Mouse (Mus musculus) brain, embryonic 14.5 days (tissue): ENCODE data around the gene Gsta3. TPM values are rescaled to one million over a fixed set of nuclear protein-coding genes. Genes with fewer than 3 reads are reported as not detected.
A peak's percentile ranks its signal among the peaks of the same experiment; 100 is the strongest.
"Not testable (repeated sequence)": the region's sequence is repeated elsewhere in the genome, so short reads cannot be mapped to it uniquely, and the experiment has no call there.

Source experiments
- DNase-seq: peaks from one replicate; pipeline ENCODE4 v3.0.0-alpha.2; 2011; ENCODE audit warnings: low read depth
- CTCF ChIP-seq: fragments of 200-500 bp; IDR thresholded peaks from 2 replicates; pipeline ENCODE4 v1.5.1; 2012; ENCODE audit warnings: inconsistent platforms, mild to moderate bottlenecking, moderate library complexity, borderline replicate concordance; ENCODE audit not compliant: insufficient read depth, insufficient read length; ENCODE audit errors: extremely low read depth
- POLR2A ChIP-seq: fragments of 200-500 bp; IDR thresholded peaks from 2 replicates; pipeline ENCODE4 v1.6.1; 2012; ENCODE audit warnings: mild to moderate bottlenecking, inconsistent platforms, borderline replicate concordance; ENCODE audit not compliant: poor library complexity, insufficient read depth, insufficient read length, severe bottlenecking; ENCODE audit errors: extremely low read depth
- polyA plus RNA-seq: library from polyadenylated mRNA; depleted of rRNA; stranded (reverse); fragments of >200 nt; gene quantifications from 2 replicates; pipeline ENCODE4 v1.2.3, GENCODE M21; 2012

Gene Gsta3
- polyA plus RNA-seq, 1 experiment: 0.36 TPM

- DNase-seq: no peak
- TF ChIP-seq CTCF (no peak), POLR2A (no peak)
Measured at GRCm38 (mm10) chr1:21256391-21256790, 16.0 kb downstream of the Gsta3 start.

- no peak for DNase-seq
Measured at GRCm38 (mm10) chr1:21256871-21257270, 16.5 kb downstream of the Gsta3 start.

GRCm38 (mm10) chr1:21259981-21260380 lies 19.6 kb downstream of the Gsta3 start:
- not testable (repeated sequence) for DNase-seq

More at GRCm38 (mm10) chr1:21256871-21257270, 16.5 kb downstream of the Gsta3 start:
- TF ChIP-seq POLR2A: no peak
- TF ChIP-seq CTCF: no peak

DNA sequence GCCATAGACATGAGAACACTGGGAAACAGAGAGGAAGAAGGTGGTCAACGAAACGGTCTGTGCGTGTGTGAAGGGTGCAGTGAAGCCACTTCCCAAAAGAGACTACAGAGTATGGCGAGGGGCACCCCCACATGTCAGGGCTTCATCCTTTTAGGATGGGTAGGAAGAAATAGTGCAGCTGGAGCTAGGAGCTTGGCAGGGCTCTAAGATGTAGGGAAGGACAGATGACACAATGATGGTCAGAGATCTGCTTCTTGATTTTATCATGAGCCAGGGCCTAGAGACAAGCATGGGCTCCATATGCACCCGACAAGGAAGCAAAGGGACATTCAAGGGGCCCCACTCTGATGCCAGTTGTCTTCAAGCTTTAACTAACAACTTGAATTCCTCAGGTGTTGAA lies 22.0 kb downstream of the Gsta3 start:
- no peak for DNase-seq
- TF ChIP-seq CTCF (no peak), POLR2A (no peak)

DNA sequence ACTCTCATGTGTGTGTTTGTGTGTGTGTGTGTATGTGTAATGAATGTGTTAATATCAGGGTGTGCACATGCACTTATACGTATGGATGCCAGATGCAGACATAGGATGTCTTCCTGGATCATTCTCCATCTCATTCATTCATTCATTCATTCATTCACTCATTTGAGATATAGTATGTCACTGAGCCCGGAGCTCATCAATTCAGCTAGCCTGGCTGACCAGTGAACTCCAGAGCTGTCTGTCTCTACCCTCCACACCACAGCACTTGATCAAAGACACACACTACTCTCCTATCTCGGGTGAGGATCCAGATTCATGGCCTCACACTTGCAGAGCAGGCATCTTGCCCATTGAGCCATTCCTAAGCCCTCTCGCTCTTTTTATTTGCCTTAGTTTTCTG lies 23.6 kb downstream of the Gsta3 start:
- no peak for DNase-seq
- TF ChIP-seq POLR2A (no peak), CTCF (no peak)

DNA sequence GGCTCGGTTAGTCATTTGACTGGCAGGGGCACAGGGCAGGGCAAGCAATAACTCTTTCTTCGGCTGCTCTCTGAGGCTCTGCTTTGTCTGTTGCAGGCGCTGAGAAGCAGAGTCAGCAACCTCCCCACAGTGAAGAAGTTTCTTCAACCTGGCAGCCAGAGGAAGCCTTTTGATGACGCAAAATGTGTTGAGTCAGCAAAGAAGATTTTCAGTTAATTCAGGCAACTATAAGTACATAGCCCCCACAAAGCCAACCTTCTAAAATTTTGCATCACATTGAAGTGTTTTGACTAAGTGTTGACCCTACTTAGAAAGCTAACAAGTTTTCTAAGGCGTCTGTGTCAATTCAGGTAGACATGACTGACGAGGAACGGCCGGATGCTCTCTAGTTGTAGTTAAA lies 24.4 kb downstream of the Gsta3 start:
- TF ChIP-seq CTCF: no peak
- no peak for DNase-seq

GRCm38 (mm10) chr1:21266766-21267165 lies 26.4 kb downstream of the Gsta3 start:
- TF ChIP-seq POLR2A (no peak), CTCF (no peak)
- no peak for DNase-seq

DNA sequence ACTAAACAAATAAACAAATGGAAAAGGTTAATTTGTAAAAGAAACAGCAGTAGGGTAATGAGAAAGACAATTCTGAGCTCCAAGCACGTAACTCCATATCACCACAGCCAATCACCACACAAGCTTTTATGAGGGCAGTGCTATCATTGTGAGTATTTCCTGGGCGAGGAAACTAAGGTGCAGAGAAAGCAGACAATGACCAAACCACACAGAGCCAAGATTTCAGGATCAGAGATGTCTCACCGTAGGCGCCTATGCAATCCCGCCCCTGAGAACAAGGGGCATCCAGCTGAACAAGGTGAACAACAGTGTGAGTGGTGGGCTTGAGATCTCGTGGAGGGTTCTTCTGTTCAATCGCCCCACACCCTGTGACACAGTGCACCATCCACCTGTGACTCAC lies 27.1 kb downstream of the Gsta3 start:
- DNase-seq: not testable (repeated sequence)

DNA sequence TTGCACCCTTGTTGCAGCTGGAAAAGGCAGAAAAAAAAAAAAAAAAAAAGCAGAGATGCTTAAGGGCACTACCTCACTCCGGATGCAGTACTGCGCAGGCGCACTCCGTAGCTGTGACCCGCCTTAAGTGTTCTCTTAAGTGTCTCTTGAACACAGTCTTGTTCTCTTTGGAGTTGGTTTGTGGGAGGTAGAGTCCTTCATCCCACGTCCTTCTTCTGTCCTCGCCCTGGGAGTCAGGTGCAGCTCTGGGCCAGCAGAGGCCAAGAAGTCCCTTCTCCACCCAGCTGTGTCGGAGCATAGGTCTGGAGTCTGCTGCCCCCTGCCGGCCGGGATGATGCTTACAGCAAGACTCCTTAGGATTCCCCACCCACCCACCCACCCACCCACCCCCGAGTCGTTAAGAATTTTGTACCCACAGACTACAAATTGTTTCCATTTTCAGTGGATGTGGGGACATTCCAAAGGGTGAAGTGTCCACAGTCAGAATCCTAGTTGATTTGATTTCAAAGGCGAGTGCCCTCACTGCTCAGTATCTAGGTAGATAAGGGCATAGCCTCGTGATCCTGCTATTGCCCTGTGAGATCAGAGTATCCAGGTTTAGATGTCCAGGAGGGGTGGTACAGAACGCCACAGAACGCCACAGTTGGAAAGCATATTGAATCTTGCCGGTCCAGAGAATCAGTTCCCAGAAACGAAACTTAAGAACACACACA lies 31.1 kb downstream of the Gsta3 start:
- peak; percentile 67 for TF ChIP-seq CTCF
- TF ChIP-seq POLR2A: no peak
- DNase-seq: peak; percentile 76

DNA sequence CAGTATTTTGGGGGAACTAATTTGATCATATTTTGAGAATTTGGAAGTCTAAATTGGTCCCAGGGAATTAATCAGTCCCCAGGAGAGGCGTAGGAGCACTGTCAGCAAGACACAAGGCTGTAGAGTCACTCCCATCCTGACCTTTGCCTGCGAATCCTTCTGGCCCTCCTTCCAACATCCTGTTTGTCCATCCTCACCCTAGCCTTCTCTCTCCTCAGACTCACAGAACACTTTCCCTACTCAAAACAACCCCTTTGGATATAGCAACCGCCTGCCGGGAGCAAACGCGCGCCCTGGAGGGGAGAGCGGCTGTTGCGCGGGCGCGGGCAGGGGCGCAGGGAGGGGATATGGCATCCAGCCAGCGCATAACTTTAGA lies 31.7 kb downstream of the Gsta3 start:
- DNase-seq: peak; percentile 29
- TF ChIP-seq CTCF: no peak

DNA sequence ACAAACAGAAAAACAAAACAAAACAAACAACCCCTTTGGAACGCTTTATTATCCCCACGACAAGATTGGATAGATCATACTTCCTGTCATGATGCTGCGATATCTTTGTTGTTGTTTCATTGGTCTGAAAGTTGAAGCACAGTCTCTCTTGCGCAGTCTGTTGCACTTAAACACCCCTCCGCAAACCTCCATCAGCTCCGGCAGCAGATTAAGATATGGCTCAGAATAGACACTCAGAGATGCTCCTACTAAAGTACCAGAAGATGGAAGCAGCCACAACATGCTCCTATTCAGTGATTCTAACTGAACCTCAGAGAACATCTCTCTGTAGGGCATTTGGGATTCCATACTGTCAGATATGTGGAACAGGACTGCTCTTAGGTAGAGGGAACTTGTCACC lies 32.7 kb downstream of the Gsta3 start:
- no peak for DNase-seq
- no peak for TF ChIP-seq CTCF
- no peak for TF ChIP-seq POLR2A

DNA sequence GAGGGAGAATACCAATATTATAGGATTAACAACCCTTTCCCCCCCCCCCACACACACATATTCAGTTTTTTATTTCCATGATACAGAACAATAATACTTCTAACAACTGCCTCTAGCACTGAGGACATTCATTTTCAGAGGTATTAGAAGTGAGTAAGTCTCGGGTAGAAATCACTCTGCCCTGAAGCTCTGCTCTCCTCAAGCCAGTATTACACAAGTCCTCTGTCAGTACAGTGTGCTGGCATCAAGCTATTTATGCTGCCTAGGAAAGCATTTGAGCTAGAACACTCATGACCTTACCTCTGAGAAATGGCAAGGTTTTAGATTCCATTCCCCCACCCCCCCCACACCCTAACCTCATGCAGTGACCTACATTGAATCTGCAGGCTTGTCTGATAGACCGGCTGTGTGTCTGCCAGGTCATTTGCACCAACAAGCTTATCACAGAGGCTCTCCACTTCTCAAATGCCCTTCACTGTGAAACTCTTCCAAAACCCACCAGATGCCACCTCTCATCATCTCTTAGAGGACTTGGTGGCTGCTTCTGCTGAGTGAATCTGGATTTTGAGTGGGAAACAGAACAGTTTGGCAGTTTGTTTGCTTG lies 34.1 kb downstream of the Gsta3 start:
- DNase-seq: no peak

DNA sequence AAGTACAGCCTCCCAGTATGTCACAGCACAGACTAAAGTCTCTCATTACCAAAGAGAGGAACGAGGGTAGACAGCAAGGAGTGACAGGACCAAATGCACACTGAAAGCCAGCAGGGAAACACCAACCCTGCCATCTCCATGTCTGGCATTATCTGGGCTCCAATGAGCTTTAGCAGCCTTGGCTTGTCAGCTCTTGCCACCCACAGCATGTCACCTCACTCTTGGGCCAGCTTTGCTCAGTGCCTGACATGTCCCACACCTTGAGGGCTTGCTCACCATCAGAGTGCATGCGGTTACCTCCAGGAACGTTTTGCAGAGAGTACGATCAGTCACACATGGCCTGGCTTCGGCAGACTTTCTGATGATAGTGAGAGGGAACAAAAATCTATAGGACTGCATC lies 35.0 kb downstream of the Gsta3 start:
- not testable (repeated sequence) for DNase-seq

More for the DNA sequence above, 34.1 kb downstream of the Gsta3 start:
- TF ChIP-seq POLR2A (no peak), CTCF (no peak)

DNA sequence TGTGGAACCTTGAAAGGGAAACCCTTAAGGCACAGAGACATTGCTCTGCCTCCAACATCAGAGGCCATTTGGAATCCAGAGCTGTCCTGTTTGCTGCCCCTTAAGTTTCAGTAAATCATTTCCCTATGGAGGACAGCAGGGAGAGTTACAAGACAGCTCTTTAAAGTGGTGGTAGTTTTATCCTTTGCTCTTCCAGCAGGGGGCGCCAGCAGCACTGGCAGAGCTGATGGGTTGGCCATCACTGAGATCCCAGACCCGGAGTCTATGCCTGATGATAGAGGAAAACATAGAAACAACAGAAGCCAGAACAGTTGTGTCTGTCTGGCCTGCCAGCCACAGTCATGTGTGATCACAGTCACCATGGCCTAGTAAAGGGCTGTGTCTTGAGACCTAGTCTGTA lies 35.8 kb downstream of the Gsta3 start:
- not testable (repeated sequence) for DNase-seq
